ENCODE assay signal across 18 mouse cellular contexts in genomic region chr4:152935484-152935883, GRCm38 (mm10).
"Had no signal": no experiment of that assay in that cellular context is flagged by ENCODE, and none has a peak within 500 bp of the region (broad histone marks: within the 10 kb centered on the region; RNA-seq: fewer than 3 reads in every experiment).

No protein-coding gene starts in this region.

- H3K4me2 ChIP-seq: lung, embryonic 14.5 days; midbrain, embryonic 12.5 days; neural tube, embryonic 13.5 days; neural tube, embryonic 15.5 days had no signal

- H3K4me3 ChIP-seq: midbrain, embryonic 10.5 days; midbrain, embryonic 12.5 days; myocyte; neural tube, embryonic 13.5 days; neural tube, embryonic 15.5 days had no signal

- H3K36me3 ChIP-seq: midbrain, embryonic 10.5 days; midbrain, embryonic 12.5 days; neural tube, embryonic 13.5 days; neural tube, embryonic 15.5 days had no signal

- H3K4me1 ChIP-seq: midbrain, embryonic 12.5 days; neural tube, embryonic 13.5 days; neural tube, embryonic 15.5 days had no signal

- H3K27me3 ChIP-seq: neural tube, embryonic 13.5 days; neural tube, embryonic 15.5 days had no signal

- H3K27ac ChIP-seq: midbrain, embryonic 10.5 days; midbrain, embryonic 12.5 days; neural tube, embryonic 13.5 days; neural tube, embryonic 15.5 days had no signal

- ATAC-seq: midbrain, embryonic 16.5 days had no signal

- H3K9me3 ChIP-seq: midbrain, embryonic 12.5 days; neural tube, embryonic 13.5 days; neural tube, embryonic 15.5 days had no signal

- DNase-seq: lung, embryonic 14.5 days; lung, postnatal 10 days; lung, postnatal 4 days; midbrain, embryonic 14.5 days; retina, postnatal 1 day; right cerebral cortex, adult 18-20 months; right cerebral cortex, postnatal 25 days; right cerebral cortex, postnatal 4 days; spleen, adult 18-20 months; thymus, adult 18-20 months; thymus, postnatal 14 days; thymus, postnatal 36 days had no signal

- H3K9ac ChIP-seq: lung, embryonic 14.5 days; midbrain, embryonic 12.5 days; neural tube, embryonic 13.5 days; neural tube, embryonic 15.5 days had no signal
